Mouse (Mus musculus) erythroblast, embryonic 14.5 days (primary cell): Measurements from ENCODE around the gene Krtap4-2. TPM values are rescaled to one million over a fixed set of nuclear protein-coding genes. Genes with fewer than 3 reads are reported as not detected.
"Not testable (repeated sequence)": the region's sequence is repeated elsewhere in the genome, so short reads cannot be mapped to it uniquely, and the experiment has no call there.

Source experiments
- H3K27me3 ChIP-seq: 2 replicates; pipeline ENCODE4 v1.6.1; 2012; ENCODE audit warnings: inconsistent platforms; ENCODE audit not compliant: control insufficient read depth
- H3K36me3 ChIP-seq: 2 replicates; pipeline ENCODE4 v1.6.1; 2012; ENCODE audit warnings: mild to moderate bottlenecking, inconsistent platforms; ENCODE audit not compliant: control insufficient read depth
- H3K4me1 ChIP-seq: 2 replicates; pipeline ENCODE4 v1.6.1; 2012; ENCODE audit warnings: inconsistent platforms; ENCODE audit not compliant: control insufficient read depth
- H3K4me3 ChIP-seq: replicated peaks from 2 replicates; pipeline ENCODE3; 2012; ENCODE audit warnings: moderate library complexity, mild to moderate bottlenecking, inconsistent platforms
- H3K9me3 ChIP-seq: 2 replicates; pipeline ENCODE4 v1.6.1; 2012; ENCODE audit warnings: low read length, inconsistent platforms, mixed read lengths; ENCODE audit not compliant: control insufficient read depth
- GATA1 ChIP-seq: IDR thresholded peaks from 2 replicates; pipeline ENCODE4 v1.6.1; 2012; ENCODE audit warnings: low read length, inconsistent platforms, mixed read lengths
- TAL1 ChIP-seq: IDR thresholded peaks from 3 replicates; pipeline ENCODE4 v1.6.1; 2012; ENCODE audit warnings: low read length, inconsistent platforms, mixed read lengths
- polyA plus RNA-seq: library from polyadenylated mRNA; stranded (reverse); fragments of >175 nt; gene quantifications from 2 replicates; pipeline ENCODE4 v1.2.3, GENCODE M21; 2012

Krtap4-2 gene
- polyA plus RNA-seq, 1 experiment, result not detected

DNA sequence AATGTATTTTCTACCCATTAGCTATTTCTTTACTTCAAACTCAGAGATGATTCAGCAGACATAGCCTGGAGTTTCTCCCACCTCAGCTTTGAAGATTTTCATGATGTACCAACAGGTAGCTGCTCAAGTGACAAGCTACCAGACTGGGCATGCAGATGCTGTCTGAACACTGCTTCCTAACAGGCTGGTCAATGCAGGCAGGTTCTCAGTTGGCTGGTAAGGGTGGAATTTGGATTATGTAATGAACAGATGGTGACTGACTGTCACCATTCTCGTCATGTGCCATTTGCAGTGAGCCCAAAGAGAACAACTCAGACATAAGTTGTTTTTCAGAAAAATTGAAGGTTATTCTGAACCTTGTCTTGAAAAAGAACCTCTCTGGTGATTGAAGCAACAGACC, 25.8 kb downstream of the Krtap4-2 start:
- Histone ChIP-seq H3K27me3 (no peaks in the 10 kb centered on the region), H3K4me3 (no peak overlapping the region), H3K36me3 (no peaks in the 10 kb centered on the region), H3K4me1 (no peaks in the 10 kb centered on the region), H3K9me3 (no peaks in the 10 kb centered on the region)
- no peak for TF ChIP-seq GATA1
- no peak for TF ChIP-seq TAL1

DNA sequence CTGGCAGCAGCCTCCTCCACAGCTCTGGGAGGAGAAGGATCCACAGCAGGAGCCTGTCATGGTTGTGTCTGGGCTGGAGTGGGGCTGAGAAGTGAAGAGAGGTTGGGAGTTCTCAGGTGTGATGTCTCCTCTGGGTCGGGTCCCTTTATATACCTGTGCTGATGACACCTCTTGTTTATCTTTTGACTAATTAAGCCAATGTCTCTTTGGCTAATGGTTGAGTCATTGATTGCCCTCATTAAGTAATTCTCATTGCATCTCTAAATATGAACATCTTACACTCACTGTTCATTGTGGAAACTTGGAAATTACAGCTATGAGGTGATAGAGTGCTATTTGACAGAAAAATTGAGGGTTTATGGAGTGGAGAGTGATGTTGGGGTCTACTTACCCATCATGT, 31.7 kb downstream of the Krtap4-2 start, which contains the start of gene Gm11938:
Gm11938 (minus strand) TSS at position 101 of the 400 bp plus-strand sequence.
- not testable (repeated sequence) for H3K36me3 ChIP-seq, H3K4me1 ChIP-seq, H3K4me3 ChIP-seq, H3K9me3 ChIP-seq, H3K27me3 ChIP-seq

DNA sequence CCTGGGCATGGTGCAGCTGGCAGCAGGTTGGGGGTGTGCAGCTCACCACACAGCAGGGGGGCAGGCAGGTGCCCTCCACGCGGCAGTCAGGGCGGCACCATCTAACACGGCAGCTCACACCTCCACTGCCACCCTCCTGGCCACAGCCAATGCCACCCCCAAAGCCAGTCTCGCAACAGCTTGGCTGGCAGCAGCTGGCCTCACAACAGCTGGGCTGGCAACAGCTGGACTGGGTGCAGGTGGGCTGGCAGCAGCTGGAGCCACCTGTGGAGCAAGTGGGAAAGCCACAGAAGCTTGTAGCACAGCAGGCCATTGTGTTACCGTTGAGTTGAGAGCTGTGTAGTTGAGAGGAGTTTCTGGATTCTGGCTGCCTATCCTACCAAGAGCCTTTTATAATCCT, 37.1 kb downstream of the Krtap4-2 start, which contains the start of gene Krtap9-3:
Krtap9-3 (minus strand) TSS at position 364 of the 400 bp plus-strand sequence.
- not testable (repeated sequence) for H3K4me1 ChIP-seq, H3K27me3 ChIP-seq, H3K36me3 ChIP-seq, H3K4me3 ChIP-seq, H3K9me3 ChIP-seq

DNA sequence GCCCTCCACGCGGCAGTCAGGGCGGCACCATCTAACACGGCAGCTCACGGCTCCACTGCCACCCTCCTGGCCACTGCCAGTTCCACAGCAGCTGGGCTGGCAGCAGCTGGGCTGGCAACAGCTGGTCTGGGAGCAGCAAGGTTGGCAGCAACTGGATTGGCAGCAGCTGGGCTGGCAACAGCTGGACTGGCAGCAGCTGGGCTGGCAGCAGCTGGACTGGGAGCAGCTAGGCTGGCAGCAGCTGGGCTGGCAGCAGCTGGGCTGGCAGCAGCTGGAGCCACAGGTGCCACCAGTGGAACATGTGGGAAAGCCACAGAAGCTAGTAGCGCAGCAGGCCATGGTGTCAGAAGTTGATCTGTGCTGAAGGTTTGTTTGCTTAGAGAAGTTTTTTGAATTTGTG, 43.9 kb downstream of the Krtap4-2 start, which contains the start of gene Krtap1-3:
Krtap1-3 (minus strand) TSS at position 359 of the 400 bp plus-strand sequence.
- no peaks in the 10 kb centered on the region for H3K4me1 ChIP-seq
- H3K9me3 ChIP-seq, result peaks cover 2% of the 10 kb centered on the region; the same call in 1 of the 2 replicates
- H3K36me3 ChIP-seq, result no peaks in the 10 kb centered on the region
- H3K27me3 ChIP-seq, result no peaks in the 10 kb centered on the region
- H3K4me3 ChIP-seq, result no peak within 1 kb of the TSS
- TF ChIP-seq TAL1, result no peak
- no peak for TF ChIP-seq GATA1

- TF ChIP-seq GATA1, result no peak
- no peak for TF ChIP-seq TAL1
These were observed 49.8 kb downstream of the Krtap4-2 start for GRCm38 (mm10) chr11:99585096-99585495.

More at GRCm38 (mm10) chr11:99585096-99585495, 49.8 kb downstream of the Krtap4-2 start:
- H3K4me1 ChIP-seq, result no peaks in the 10 kb centered on the region
- peaks cover 3% of the 10 kb centered on the region for H3K9me3 ChIP-seq
- no peak overlapping the region for H3K4me3 ChIP-seq
- no peaks in the 10 kb centered on the region for H3K27me3 ChIP-seq
- no peaks in the 10 kb centered on the region for H3K36me3 ChIP-seq

Other genes with a start within 250 kb of the Krtap4-2 start
- 0.22 and 0.51 TPM in 2 replicates for gene Krt10, start 245.7 kb downstream of the Krtap4-2 start, polyA plus RNA-seq
- not detected in 2 replicates for gene Krt12, start 212.8 kb downstream of the Krtap4-2 start, polyA plus RNA-seq
- gene Krt20, start 196.9 kb downstream of the Krtap4-2 start, polyA plus RNA-seq, result not detected in 2 replicates
- gene Krt23, start 141.9 kb downstream of the Krtap4-2 start, polyA plus RNA-seq, result not detected in 2 replicates
- not detected in 2 replicates for gene Krt39, start 113.7 kb downstream of the Krtap4-2 start, polyA plus RNA-seq
- gene Krt40, start 91.9 kb downstream of the Krtap4-2 start, polyA plus RNA-seq, result not detected in 2 replicates
- not detected in 2 replicates for gene Krtap3-3, start 84.2 kb downstream of the Krtap4-2 start, polyA plus RNA-seq
- not detected in 2 replicates for gene Krtap3-2, start 78.2 kb downstream of the Krtap4-2 start, polyA plus RNA-seq
- gene Gm11939, start 75.6 kb downstream of the Krtap4-2 start, polyA plus RNA-seq, result not detected in 2 replicates
- gene Krtap3-1, start 68.5 kb downstream of the Krtap4-2 start, polyA plus RNA-seq, result not detected in 2 replicates
- gene Krtap1-5, start 54.1 kb downstream of the Krtap4-2 start, polyA plus RNA-seq, result not detected in 2 replicates
- not detected in 2 replicates for gene Krtap1-4, start 51.4 kb downstream of the Krtap4-2 start, polyA plus RNA-seq
- gene Krtap1-3, start 43.7 kb downstream of the Krtap4-2 start, polyA plus RNA-seq, result not detected in 2 replicates
- gene Krtap9-3, start 37.0 kb downstream of the Krtap4-2 start, polyA plus RNA-seq, result not detected in 2 replicates
- not detected in 2 replicates for gene Gm11938, start 31.8 kb downstream of the Krtap4-2 start, polyA plus RNA-seq
- not detected in 2 replicates for gene Gm11937, start 24.9 kb downstream of the Krtap4-2 start, polyA plus RNA-seq
- not detected in 2 replicates for gene Krtap2-4, start 20.2 kb downstream of the Krtap4-2 start, polyA plus RNA-seq
- gene Gm11562, start 14.6 kb downstream of the Krtap4-2 start, polyA plus RNA-seq, result not detected in 2 replicates
- not detected in 2 replicates for gene Krtap4-1, start 6.8 kb downstream of the Krtap4-2 start, polyA plus RNA-seq
- gene Krtap4-7, start 9.0 kb upstream of the Krtap4-2 start, polyA plus RNA-seq, result not detected in 2 replicates
- gene Gm11555, start 15.2 kb upstream of the Krtap4-2 start, polyA plus RNA-seq, result not detected in 2 replicates
- gene Gm11563, start 23.9 kb upstream of the Krtap4-2 start, polyA plus RNA-seq, result not detected in 2 replicates
- not detected in 2 replicates for gene Krtap4-6, start 30.9 kb upstream of the Krtap4-2 start, polyA plus RNA-seq
- not detected in 2 replicates for gene Gm14190, start 55.7 kb upstream of the Krtap4-2 start, polyA plus RNA-seq
- gene Gm14180, start 99.2 kb upstream of the Krtap4-2 start, polyA plus RNA-seq, result not detected in 2 replicates
- not detected in 2 replicates for gene Gm11595, start 137.8 kb upstream of the Krtap4-2 start, polyA plus RNA-seq
- gene Krtap4-8, start 145.6 kb upstream of the Krtap4-2 start, polyA plus RNA-seq, result not detected in 2 replicates
- gene Krtap4-9, start 150.1 kb upstream of the Krtap4-2 start, polyA plus RNA-seq, result not detected in 2 replicates
- not detected in 2 replicates for gene Gm11596, start 158.4 kb upstream of the Krtap4-2 start, polyA plus RNA-seq
- gene Gm11569, start 163.8 kb upstream of the Krtap4-2 start, polyA plus RNA-seq, result not detected in 2 replicates
- not detected in 2 replicates for gene Gm11554, start 169.4 kb upstream of the Krtap4-2 start, polyA plus RNA-seq
- not detected in 2 replicates for gene Krtap4-13, start 174.8 kb upstream of the Krtap4-2 start, polyA plus RNA-seq
- not detected in 2 replicates for gene Gm11564, start 180.6 kb upstream of the Krtap4-2 start, polyA plus RNA-seq
- not detected in 2 replicates for gene 2300003K06Rik, start 203.0 kb upstream of the Krtap4-2 start, polyA plus RNA-seq
- not detected in 2 replicates for gene Krtap4-16, start 216.5 kb upstream of the Krtap4-2 start, polyA plus RNA-seq
- 0.04 TPM in 1 of 2 replicates, not detected in the other for gene Gm11568, start 222.8 kb upstream of the Krtap4-2 start, polyA plus RNA-seq
- gene Gm11559, start 229.4 kb upstream of the Krtap4-2 start, polyA plus RNA-seq, result not detected in 2 replicates
- gene Krtap9-1, start 238.3 kb upstream of the Krtap4-2 start, polyA plus RNA-seq, result not detected in 2 replicates
- gene Gm11567, start 244.1 kb upstream of the Krtap4-2 start, polyA plus RNA-seq, result not detected in 2 replicates